Mouse (Mus musculus) heart, postnatal 36 days (tissue): ENCODE results near the gene Map2k2. TPM values are rescaled to one million over a fixed set of nuclear protein-coding genes. Genes with fewer than 3 reads are reported as not detected.
"Not testable (repeated sequence)": the region's sequence is repeated elsewhere in the genome, so short reads cannot be mapped to it uniquely, and the experiment has no call there.

Source experiments
- DNase-seq, 2 experiments: peaks; one replicate each; pipeline ENCODE4 v3.0.0; 2021 to 2022
- intact Hi-C: fragments of 180-260 bp; cut with DNase I; formaldehyde crosslinking; loops from one replicate; pipeline ENCODE4 v1.15.1; 2025
- total RNA-seq, 2 experiments: library from RNA; stranded (reverse); gene quantifications; 2 replicates each; pipeline ENCODE4 v1.2.3; 2021

The Map2k2 gene
- total RNA-seq, 2 experiments from 2014 or later = 113 to 125 TPM

DNA sequence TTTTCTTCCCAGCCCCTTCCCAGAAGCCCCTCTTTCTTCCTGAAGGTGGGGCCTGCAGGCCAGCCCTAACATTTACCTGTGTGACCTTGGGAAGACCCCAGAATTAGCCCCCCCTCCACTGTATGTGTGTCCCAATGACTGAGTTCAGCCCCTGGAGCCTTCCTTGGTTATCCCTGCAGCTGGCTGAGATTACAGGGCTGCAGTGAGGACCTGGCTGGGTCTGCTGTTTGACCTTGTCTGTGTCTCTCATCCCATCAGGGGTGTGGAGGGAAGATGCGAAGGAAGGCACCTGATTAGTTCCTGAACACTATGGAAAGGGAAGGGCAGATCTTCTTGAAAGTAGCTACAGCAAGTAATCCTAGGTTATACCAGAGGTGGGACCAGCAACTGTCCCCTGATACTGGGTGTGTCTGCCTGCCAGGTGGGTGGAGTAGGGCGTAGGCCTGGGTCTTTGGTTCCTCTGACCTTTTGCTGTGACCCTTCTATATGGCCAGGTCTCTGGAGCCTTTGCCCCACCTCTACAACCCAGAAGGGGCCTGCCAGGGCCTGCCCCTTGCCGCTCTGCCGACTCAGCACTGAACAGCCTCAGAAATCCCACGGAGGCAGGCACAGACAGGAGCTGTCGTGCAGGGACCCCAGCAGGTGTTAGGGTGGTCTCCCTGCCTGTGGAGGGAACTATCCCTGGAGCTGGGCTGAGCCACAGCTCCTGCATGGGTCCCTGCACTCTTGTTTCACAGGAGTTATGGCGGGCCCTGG, 35.9 kb downstream of the Map2k2 start:
- no peak for DNase-seq
- intact Hi-C loops = no loop called here

DNA sequence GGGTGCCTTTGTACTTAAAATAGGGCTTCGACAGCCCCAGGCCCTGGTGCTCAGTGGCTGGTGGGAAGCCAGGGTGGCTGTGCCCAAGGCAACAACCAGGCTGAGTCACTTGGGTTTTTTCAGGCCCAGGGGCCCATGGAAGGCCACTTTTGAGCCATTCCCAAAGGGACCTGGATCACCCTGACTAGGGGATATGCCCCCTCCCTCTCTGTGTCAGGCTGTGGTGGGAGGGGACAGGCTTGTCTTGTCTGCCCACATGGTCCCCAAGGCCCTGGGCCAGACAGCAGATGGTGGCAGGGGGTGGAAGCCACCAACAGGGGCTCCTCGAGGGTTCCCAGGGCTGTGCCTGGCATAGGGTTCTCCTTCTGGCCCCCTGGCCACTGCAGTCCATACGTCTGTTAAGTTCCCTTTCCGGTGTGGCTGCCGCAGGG, 36.9 kb downstream of the Map2k2 start:
- intact Hi-C loops = no loop called here
- no peak for DNase-seq

DNA sequence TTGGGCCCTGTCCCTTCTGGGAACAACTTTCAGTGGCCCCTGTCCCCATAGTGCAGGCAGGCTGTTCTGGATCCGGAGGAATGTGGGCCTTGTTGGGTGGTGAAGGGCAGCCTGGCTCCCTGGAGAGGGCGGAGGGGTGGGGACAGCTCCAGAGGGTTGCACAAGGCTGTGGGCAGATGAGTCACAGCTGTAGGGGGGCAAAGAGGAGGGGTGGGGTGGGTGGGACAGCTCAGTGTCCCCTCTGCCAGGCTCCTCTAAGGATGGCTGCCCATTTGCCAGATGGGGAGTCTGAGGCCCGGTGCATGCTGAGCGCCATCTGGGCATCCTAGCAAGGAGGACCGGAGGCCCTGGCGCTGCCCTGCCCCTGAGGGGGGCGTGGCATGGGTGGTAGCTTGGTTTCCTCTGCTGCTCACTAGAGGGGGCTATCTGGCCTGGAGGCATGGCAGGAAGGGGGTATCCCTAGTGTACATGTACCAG, 37.5 kb downstream of the Map2k2 start:
- DNase-seq = no peak
- intact Hi-C loops = no loop called here

DNA sequence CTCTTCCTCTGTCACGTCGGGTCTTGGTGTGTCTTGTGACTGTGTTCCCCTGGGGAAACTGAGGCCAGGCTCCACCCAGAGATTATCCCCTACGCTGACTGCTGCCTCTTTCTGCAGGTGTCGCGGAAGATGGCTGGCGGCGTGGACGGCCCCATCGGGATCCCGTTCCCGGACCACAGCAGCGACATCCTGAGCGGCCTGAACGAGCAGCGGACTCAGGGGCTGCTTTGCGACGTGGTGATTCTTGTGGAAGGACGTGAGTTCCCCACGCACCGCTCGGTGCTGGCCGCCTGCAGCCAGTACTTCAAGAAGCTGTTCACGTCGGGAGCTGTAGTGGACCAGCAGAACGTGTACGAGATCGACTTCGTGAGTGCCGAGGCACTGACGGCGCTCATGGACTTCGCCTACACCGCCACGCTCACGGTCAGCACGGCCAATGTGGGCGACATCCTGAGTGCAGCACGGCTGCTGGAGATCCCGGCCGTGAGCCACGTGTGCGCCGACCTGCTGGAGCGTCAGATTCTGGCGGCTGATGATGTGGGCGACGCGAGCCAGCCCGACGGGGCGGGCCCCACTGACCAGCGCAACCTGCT, 38.2 kb downstream of the Map2k2 start:
- no peak for DNase-seq
- intact Hi-C loops = no loop called here

DNA sequence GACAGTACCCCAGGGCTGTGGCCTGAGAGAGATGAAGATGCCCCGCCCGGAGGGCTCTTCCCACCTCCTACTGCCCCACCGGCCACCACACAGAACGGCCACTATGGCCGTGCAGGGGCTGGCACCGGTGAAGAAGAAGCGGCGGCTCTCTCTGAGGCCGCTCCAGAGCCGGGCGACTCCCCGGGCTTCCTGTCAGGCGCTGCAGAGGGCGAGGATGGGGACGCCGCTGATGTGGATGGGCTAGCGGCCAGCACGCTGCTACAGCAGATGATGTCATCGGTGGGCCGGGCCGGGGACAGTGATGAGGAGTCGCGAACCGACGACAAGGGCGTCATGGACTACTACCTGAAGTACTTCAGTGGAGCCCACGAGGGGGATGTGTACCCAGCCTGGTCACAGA, 39.0 kb downstream of the Map2k2 start:
- peak; percentile 58 to 68 for DNase-seq
- intact Hi-C loops = no loop called here

DNA sequence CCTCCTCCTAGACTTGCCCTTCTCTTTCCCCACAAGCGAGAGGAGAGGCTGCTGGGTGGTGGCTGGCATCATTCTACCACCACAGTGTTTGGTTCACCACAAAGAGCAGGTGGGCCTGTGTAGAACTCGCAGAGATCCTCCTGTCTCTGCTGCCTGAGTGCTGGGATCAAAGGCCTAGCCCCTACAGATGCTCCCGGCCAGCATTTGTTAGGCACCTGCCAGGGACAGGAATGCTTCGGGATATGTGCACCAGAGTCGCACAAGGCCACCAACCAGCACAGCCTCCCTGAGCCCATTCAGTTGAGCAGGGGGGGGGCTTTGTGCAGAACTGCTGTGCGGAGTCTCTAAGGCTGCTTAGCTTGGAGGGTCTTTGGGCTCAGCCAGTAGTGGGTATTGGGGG, 39.6 kb downstream of the Map2k2 start:
- no peak for DNase-seq
- intact Hi-C loops = no loop called here

DNA sequence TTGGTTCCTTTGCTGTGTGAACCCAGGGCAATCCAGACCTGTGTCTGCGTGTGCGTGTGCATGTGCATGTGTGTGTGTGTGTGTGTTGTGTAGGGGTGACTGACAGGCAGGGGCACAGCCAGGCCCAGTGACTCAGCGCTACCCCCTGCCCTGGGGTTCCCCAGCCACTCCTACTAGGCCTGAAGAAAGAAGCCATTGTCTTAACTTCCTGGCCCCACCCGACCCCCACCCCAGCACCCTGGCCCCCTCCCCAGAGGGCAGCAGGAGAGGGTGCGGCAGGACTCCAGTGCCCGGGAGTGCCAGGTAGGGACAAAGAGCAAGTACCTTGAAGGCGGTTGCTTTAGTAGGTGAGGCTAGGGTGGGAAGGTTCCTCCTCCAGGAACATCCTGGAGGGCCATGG, 40.1 kb downstream of the Map2k2 start:
- no peak for DNase-seq
- intact Hi-C loops = loop anchor here (2.0 kb wide), 1 partner anchor 19 kb away; no protein-coding TSS in a partner anchor

DNA sequence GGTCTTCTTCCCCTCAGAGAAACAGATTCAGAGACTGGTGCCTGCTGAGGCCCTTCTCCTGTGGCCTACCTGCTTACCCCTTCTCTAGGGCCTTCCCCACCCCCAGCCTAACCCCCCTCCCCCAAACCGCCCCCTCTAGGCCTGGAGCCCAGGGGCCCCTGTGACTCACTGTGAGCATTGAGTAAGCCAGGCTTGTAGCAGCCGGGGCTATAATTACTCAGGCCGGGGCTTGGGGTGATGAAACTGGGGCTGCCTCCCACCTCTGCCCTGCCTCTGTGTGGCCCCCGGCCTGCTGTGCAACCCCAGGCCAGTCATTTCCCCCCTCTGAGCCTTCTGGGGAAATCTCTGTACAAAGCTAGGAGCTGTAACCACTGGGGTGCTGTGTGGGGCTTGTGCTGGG, 40.6 kb downstream of the Map2k2 start:
- DNase-seq = no peak
- intact Hi-C loops = loop anchor here (2.0 kb wide), 1 partner anchor 19 kb away; no protein-coding TSS in a partner anchor

DNA sequence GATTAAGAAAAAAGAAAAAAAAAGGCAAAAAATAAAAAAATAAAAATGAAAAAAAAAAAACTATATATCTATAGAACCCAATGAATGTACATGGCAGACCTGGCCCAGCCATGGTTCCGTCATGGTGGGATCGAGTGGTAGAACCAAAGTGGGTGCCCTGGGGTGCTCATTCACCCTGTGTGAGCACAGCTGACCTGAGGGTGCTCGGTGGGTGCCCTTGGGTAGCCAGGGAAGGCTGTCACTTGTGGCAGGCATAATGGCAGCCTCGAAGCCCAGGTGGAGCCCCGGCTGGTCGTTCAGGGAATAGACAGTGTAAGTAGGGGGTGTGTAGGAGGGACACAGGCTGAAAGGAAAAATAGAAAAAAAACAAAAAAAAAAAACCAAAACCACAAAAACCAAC, 45.5 kb downstream of the Map2k2 start:
- no peak for DNase-seq
- intact Hi-C loops = no loop called here

DNA sequence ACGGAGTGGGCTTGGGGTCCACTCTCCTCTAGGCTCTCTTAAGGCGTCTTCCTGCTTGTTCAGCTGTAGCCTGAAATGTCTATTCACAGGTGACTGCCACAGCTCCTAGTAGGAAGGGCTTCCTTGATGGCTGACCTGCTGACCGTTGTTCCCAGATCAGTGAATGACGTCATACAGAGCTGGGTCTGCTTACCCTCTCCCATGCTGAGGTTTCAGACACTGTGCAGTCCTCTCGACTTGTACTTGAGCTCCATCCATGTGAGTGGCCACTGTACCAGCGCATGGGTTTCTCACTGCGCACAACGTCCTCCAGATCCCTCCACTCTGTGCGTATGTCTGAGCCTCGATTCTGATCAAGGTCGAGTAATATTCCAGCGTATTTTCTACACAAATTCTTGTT, 46.9 kb downstream of the Map2k2 start:
- intact Hi-C loops = no loop called here

DNA sequence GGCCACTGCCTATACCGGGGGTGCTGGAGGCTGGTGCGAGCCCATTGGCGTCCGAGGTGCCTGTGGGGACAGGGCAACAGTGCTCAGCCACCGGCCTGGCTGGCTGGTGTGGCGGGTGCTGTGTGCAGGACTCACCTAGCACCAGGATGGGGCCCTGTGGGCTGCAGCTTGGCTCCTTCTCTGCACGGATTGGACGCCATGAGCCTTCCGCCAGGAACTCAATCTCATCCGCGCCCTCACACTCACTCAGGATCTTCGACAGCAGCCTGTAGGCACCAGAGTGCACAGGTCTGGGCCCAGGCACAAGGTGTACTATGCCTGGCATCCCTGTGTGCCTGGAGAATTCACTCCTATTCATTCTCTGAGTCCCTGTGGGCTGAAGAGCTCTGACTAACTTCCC, 48.6 kb downstream of the Map2k2 start:
- intact Hi-C loops = no loop called here
- DNase-seq = no peak

More for the DNA sequence above, 46.9 kb downstream of the Map2k2 start:
- DNase-seq = no peak

DNA sequence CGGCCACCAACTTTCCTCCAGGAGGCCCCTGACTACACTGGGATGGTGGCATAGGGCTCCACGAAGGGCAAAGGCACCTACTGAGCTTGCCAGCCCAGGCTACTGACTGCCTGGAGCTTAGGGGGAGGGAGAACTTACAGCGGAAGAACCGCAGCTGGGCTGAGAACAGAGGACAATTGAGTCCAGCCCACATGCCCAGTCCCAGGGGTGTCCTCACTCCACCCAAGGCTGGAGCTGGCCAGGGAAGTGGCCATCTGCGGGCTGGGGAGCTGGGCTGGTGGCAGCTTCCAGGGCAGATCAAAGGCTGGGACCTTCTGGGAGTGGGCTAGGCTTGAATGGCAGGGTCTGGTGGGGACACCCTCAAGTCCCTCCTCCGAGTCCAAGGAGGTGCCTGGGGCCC, 49.0 kb downstream of the Map2k2 start:
- intact Hi-C loops = no loop called here

DNA sequence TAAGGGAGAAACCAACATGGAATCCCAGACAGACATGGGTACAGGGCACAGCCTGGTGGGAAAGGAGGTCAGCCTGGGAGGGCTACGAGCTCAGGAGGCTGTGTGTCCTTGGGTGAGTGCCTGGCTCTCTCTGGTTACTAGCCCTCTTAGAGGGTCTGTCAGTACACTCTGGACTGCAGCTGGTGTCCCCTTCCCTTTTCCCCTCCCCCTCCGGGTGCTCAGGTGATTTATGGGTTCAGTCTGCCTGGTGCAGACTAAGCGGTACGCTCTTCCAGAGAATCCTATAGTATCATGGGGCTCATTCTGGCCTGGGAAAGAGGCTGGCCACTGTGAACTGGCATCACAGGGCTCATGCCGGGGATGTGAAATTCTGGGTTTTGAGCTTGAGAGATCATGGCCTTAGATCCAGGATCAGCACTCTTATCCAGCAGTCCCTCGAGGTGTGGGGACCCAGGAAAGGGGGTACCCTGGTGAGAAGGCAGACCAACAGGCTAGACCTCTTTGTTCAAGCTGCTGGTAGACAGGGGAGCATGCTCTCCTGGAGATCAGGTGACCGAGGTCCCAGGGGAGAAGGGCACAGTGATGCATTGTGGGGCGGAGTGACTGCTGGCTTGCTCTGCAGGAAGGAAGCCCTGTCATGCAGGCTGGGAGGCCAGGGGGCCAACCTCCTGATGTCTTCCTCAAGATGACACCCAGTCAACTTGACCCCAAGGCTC, 56.0 kb downstream of the Map2k2 start:
- DNase-seq = no peak
- intact Hi-C loops = loop anchor here (5.0 kb wide), 1 partner anchor 139 kb away; no protein-coding TSS in a partner anchor

More for the DNA sequence above, 49.0 kb downstream of the Map2k2 start:
- no peak for DNase-seq

DNA sequence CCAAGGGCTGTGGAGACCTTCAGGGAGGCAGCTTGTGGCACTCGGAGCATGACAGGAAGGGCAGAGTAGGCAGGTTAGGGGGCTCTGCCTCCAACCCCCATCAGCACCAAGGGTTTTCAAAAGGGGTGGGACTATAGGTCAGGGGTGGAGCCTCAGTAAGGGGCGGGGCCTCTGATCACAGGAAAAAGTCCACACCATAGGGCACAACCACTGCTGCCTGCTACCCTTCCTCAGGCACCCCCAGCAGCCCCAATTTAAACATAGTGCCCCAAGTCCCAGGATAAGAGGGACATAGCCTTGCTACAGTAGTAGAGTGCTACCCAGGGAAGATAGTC, 56.6 kb downstream of the Map2k2 start:
- intact Hi-C loops = loop anchor here (5.0 kb wide), 1 partner anchor 140 kb away; no protein-coding TSS in a partner anchor
- no peak for DNase-seq

DNA sequence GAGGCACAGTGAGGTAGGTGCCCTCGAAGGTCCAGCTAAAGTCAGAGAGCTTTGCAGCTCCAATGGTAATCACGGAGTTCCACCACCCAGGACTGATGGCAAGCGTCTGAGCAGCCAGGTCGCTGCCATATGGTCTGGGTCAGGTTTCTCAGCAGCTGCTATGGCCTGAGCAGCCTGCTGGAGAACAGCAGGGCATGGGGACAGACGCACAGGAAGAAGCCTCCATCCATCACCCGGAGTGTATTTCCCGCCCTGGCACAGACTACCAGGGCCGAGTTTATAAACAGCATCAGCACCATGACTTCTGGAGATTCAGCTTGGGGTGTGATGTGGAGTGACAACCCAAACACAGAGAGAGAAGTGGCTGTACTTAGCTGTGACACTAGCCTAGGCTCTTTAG, 59.4 kb downstream of the Map2k2 start:
- intact Hi-C loops = loop anchor here (2.0 kb wide), 1 partner anchor 18 kb away; no protein-coding TSS in a partner anchor

DNA sequence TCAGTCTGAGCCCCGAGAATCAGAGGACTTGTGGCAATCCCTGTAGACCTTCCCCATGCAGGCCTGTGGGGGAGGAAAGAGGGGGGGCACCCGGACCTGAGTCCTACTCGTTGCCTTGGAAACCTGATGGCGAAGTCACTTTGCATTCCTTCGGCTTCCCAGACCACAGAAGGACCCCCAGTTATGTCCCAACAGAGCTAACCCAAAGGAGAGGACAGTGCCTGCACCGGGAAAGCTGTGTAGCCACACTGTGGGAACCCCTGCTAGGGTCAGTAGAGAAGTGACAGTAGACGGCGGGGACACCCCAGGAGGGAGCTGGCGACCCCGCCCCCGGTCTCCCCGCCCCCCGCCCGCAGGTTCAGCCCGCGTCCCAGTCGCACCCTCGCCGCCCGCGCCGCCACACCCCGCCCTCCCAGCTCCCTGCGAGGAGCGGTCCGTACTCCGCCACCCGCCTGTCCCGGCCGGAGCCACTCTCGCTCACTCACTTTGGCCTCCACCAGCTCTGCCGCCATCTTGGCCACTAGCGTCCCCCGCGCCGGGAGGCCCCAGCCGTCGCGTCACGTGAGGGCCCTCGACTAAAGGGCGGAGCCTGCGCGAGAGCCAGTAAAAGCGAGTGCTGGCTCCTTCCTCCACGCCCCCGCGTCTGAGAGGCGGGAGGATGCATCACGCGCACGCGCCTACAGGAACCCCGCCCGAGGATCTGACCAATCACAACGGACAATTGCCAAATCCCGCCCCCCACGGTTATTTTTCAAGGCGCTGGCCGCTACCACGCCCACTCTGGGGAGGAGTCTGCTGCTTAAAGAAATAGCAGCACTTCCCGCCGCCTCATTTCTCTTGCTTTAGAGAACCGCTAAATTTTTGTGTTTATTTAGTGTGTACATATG, 61.7 kb downstream of the Map2k2 start, which contains the start of gene Pias4:
Pias4 (minus strand) TSS at position 724 of the 887 bp plus-strand sequence.
- peak; percentile 100 for DNase-seq
- intact Hi-C loops = no loop called here

More for the DNA sequence above, 59.4 kb downstream of the Map2k2 start:
- no peak for DNase-seq

DNA sequence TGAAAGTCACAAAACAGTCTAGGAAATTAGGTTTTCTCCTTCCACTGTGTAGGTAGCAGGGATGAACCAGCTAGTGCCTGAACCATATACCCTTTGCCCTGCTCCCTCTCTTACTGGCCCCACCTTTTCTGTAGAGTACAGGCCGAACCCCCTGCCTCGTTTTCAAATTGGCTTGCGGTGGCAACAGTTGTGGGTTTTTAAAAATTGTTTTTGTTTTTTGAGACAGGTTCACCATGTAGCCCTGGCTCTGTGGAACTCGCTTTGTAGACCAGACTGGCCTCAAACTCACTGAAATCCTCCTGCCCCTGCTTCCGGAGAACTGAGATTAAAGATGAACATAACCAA, 62.3 kb downstream of the Map2k2 start:
- no peak for DNase-seq

DNA sequence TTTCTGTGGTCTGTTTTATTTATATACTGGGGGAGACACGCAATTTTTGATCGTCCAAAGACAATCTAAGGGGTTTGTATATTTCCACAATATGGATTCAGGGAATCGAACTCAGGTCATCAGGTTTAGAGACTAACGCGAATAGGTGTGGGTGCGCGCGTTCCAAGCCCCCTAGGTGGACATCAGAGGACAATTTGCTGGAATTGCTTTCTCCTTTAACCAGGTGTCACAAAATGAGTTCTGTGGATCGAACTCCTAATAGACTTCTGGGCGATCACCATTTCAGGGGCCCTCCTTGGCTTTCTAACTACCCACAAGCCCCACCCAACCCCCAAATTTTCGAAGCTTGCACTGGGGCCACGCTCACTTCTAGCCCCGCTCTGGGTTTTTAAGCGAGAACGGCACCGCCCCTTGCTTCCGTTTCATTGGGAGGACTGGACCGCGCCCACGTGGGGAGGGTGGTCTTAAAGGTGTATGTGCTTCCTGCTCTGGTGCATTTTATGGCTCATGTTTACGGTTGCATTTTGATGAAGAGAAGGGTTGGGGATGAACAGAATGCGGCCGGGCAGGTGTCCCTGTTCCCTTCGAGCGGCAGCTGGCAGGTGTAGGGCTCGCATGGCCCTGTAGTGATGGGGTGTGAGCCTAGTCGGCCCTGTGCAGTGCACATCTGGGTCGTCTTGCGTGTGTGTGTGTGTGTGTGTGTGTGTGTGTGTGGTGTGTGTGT, 63.0 kb downstream of the Map2k2 start:
- intact Hi-C loops = no loop called here
- peak; percentile 85 for DNase-seq

More for the DNA sequence above, 62.3 kb downstream of the Map2k2 start:
- intact Hi-C loops = no loop called here

DNA sequence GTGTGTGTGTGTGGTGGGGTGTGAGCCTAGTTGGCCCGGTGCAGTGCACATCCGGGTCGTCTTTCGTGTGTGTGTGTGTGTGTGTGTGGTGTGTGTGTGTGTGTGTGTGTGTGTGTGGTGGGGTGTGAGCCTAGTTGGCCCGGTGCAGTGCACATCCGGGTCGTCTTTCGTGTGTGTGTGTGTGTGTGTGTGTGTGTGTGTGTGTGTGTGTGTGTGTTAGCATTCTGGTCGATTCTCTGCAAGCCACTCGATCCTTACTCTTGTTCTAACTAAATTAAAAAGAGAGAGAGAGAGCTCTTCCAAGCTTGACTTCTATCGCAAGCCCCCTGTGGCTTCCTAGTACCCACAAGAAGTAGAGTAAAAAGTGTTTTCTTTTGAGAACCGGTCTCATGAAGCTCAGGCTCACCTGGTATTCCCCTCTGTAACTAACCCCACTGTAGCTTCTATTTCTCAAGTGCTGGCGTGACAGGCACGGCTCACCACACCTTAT, 63.7 kb downstream of the Map2k2 start:
- intact Hi-C loops, DNase-seq: not testable (repeated sequence)
